Mouse (Mus musculus): ENCODE results near the gene Wfdc15a.

Gene Wfdc15a

DNA sequence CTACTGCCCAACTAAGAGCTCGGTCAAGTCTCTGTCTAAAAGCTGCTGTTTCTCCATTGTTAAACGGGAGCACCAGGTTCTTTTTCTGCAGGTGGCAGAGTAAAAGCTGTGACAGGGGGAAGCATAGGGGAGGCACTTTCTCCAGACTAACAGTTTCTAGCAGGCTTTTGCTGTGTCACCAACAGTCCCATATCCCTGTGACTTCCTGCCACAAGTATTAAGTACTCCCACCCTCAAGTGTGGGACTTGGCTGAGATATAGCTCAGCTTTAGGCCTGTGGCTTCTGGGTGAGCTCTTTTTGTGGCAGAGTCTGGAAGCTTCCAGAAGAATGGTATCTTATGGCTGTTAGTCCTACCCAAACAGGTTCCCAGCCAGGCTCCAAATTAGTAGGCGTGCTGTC is 24.1 kb downstream of the Wfdc15a start:
- DNase-seq (ENCODE audit: low read depth) = peak; percentile 52

DNA sequence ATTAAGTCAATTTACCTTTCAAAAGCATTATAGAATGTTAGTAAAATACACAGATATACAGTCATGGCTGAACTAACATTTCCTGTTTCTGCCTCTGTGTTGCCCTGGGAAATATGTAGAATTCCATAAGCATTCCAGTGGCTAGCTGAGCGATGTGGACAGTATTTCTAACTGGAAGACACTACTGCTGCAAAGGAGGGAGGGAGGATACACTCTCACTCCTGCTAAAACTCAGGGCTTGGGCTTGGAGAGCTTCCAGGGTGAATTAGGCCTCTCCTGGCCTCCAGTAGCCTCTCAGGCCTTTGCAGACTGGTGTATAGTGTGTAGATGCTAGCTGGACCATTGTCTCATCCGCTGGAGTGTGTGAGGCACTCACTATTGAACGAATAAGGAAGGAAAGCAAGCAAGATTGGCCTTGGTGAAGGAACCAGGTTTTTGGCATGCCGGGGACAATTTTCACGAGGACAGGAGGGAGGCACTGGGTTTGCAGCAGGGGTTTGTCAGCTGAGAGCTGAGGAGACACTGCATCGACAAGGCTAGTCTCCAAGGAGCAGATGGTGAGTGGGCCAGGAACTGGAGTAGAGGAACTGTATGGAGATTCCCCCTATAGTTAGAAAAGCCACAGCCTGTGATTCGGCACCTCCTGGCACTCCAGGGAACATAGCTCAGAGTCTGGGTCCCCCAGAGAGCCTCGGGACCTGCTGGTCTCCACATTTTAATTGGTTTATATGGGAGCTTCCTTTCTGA is 25.1 kb downstream of the Wfdc15a start:
- DNase-seq (ENCODE audit: low read depth) = no peak

DNA sequence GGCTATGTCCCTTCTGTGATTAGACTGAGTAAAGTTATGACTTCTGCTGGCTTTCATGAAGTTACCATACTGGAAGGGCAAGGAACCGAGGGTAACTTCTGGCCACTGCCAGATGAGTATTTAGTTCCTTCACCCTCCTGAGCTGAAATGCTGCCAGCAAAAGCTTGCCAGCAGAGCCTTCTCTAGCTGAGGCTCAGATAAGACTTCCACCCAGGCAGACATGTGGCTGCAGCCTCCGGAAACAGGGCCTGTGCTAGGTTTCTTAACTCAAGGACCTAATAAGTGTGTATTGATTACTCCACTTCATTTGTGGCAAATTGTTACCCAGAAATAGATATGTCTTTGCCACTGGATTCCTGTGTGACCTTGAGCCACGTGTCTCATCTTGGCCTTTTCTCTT is 26.5 kb downstream of the Wfdc15a start:
- no peak for DNase-seq (ENCODE audit: low read depth)

DNA sequence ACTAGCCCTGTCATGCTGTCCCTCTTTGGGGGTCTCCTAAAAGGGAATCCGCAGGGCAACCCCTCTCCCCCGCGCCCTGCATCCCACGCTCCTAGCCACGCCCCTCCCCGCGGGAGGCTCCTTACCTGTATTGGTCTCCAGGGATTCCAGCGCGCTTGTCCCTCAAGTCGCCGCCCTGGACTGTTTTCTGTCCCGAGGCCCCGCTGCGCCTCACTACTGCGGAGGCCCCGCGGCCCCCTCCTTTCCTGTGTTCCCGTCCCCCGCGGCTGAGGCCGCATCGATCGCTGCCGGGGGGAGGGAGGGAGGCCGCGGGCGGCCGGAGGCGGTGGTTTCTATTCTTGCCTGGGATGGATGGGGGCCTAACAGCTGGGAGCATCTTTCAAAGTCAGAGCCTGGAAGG is 29.0 kb downstream of the Wfdc15a start, which contains the start of gene Kcns1:
Kcns1 (minus strand) TSS at position 212 of the 400 bp plus-strand sequence.
- DNase-seq (ENCODE audit: low read depth) = no peak

DNA sequence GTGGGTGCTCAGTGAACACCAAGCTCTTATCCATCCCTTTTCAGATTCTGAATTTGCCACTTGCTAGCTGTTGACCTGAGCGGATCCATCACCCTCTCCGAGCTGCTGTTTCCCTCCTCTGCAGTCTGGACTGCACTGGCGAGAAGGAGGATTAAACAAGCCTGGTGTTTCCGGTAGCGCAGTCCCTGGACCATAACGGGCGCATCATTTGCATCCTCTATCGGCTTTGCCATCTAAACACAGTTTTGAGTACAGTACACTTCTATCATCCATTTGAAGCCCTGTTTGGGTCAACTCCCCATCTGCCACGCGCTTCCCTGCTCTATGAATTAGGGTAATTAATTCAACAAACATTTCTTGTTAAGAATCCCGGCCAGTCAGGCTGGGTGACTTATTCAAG is 29.6 kb downstream of the Wfdc15a start:
- no peak for DNase-seq (ENCODE audit: low read depth)

DNA sequence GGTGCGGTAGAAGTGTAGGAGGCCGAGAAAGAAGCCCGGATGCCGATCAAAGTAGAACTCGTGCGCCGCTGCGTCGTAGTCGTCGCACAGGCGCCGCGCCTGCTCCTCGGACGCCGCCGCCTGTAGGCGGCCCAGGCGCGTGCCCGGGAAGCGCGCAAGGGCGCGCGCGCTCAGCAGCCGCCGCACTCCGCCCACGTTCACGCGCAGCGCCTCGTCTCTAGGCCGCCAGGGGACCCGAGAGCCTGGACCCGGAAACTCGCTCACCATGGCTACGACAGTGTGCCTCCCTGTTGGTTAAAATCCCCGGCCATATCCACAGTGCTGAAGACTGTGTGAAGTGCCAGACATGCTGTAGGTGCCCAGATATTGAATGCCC is 31.4 kb downstream of the Wfdc15a start:
- DNase-seq (ENCODE audit: low read depth) = no peak

DNA sequence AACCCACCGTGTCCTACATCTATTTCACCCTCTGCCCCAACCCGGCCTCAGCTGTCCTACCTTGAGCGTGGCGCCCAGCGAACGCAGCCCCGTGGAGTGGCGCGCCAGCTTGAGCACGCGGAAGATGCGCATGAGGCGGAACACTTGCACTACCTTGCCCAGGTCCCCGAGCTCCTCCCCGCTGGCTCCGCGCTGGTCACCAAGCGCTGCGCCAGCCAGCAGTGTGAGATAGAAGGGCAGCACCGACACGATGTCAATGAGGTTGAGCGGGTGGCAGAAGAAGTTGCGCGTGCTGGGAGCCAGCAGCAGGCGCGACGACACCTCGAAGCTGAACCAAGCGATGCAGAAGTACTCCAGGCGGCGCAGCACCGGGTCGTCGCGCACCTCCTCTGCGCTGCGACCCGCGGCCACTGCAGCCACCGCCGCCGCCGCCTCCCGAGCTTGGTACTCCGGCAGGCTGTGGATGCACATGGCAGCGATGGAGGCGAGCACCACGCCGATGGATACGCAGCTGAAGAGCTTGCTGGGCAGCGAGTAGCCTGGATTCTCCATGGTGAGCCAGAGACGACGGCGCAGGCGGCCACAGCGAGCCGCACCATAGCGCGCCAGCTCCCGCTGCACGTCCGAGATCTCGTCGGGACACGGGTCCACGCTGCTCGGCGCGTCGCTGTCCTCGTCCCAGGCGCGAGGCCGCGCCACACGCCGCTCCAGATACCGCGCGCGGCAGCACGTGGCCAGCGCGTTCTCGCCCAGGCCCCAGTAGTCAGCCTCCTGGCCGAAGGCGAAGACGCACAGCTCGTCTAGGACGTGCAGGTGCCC is 32.0 kb downstream of the Wfdc15a start:
- no peak for DNase-seq (ENCODE audit: low read depth)

DNA sequence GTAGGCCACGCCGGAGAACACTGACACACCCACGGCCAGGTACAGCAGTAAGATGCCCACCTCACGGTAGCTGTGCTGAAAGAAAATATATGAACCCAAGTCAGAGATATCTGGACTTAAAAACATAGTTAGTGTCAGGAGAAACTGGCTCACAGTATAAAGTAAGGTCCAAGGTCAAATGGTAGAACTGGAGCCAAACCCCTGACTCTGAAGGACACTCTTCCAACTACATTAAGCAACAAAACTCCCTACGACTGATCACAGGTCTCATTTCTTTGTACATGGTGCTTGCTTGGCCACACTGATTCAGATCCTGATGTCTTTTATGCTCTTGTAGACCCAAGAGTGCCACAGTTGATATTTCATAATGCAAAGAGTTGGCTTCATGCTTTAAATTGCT is 35.0 kb downstream of the Wfdc15a start:
- DNase-seq (ENCODE audit: low read depth) = no peak

DNA sequence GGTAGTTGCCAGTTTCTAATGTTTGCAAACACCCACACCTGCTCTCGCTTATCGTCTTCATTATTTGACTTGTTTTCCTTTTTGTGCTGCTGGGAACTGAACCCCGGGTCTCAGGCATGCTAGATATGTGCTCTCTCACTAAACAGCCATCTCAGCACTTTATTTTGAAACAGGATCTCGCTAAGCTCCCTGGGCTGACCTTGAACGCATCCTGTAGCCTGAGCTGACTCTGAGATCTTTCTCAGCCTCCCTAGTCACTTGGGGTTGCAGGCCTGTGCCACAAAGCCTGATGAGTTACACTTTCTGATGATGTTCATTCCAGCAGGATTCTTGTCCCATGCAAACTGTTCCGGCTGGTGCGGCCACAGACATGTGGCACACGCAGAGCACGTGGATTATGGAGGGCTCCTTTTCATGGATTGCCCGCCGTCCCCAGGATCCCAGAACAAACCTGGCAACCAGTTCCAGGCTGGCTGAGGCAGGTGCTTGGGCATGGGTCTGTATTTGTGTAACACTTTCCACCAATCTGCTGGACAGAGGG is 38.3 kb downstream of the Wfdc15a start:
- DNase-seq (ENCODE audit: low read depth) = peak; percentile 51

DNA sequence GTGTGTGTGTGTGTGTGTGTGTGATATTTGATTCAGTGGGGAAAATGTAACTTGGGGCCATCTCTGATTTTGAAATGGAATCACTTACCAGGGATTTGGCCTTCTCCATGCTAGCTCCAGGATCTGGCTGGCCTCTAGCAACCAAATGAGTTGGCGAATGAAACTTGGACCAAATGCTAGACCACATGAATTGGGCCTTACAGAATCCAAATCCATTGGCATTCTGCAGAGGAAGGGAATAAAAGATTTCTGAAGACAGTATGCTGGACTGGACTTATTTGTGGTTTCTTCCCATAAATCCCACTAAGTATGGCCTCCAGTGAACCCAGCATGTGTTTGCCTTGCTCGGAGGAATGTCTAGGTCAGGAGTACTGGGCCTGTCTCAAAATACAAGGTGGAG is 41.1 kb downstream of the Wfdc15a start:
- no peak for DNase-seq (ENCODE audit: low read depth)

DNA sequence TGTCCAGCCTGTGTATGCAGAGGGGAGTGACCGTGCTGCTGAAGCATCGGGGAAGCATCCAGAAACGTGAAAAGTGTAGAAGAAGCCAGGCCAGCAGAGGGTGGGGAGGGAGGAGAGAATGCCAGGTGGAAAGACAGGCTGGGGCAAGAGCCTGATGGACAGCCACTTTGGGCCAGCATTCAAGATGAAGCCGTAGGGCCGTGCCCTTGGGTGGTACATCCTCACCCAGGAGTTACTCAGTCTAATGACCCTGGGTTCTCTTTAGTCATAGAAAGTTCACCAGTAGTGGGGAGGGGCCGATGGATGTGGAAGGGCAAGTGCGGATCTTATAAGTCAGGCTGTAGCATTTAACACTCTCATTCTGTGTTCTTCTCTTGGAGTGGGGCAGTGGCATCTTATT is 43.8 kb downstream of the Wfdc15a start:
- no peak for DNase-seq (ENCODE audit: low read depth)

DNA sequence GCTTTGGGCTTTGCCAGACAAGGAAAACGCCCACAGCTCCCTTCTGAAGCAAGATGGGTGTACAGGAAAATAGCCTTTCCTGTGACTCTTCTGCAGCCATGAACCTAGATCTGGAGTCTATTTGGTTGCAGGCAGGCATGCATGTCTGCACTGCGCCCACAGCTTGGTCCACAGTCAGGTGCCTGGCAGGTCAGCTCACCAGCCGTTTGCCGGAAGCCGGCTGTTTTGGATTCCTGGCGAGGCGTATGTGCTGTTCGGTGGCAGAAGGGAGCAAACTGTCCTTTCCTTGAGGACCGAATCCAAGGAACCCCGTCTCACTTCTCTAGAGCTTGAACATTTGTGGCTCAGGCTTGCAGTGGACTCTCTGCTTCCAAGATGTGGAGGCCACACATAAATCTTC is 45.9 kb downstream of the Wfdc15a start:
- DNase-seq (ENCODE audit: low read depth) = no peak

DNA sequence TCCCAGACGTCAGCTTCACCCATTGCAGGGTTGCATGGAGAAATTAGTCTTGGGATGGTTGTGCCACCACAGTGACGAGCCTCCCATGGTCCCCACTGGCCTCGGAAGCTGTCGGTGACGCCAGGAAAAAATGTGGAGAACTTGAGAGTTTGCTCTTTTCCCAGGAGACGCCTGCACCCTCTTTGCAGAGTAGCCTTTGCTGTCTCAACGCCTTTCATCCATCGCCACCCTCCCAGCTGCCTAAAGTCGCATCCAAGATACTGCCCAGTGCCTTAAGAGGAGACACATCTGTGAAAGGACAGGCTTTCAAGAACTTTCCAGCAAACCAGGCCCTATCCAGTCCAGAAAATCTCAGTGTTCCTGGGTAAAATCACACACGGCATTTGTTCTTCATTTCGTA is 47.6 kb downstream of the Wfdc15a start:
- DNase-seq (ENCODE audit: low read depth) = no peak

DNA sequence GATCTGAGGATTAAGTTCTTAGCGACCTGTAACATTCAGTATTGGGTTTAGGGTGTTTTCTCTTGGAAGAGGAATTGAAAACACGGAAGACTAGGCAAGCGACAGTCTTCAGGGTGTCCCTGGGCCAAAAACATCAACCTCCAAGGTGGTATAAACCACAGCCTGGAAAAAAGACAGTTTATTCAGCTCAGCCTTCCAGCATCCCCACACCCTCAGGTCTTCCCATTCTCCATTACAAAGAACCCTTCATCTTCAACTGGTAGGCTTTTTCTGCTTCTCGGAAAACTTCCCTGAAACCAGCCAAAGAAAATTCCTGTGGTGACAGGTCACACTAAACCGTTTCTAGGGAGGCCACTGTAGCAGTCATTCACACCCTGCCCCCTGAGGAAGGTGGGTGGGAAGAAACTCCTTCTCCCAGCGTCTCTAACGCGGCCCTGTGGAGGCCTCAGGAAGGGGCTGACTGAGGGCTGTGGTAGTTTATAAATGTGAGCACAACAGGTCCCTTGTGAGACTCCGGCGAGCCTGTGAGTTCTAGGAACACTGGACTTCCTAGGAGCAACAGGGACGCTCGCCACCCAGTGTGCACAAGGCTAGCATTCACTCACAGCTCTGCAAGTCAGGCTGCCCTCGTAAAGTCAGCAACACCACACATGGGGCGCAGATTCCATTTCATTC is 49.7 kb downstream of the Wfdc15a start:
- no peak for DNase-seq (ENCODE audit: low read depth)

Data from 416B (cell line).